Mouse (Mus musculus) MEL (cell line): ENCODE measurements at regions not wholly inside any gene's neighbourhood (a gene's known extent, or its start where the extent isn't known, plus 50 kb on each side); places are given as distances from the start of the nearest gene placed in this dataset.

Experiments used
- CTCF ChIP-seq, 3 experiments: IDR thresholded peaks in 2 of 3; conservative IDR thresholded peaks in 1 of 3; 2 replicates each; pipeline ENCODE4 v1.5.1; 2011 to 2012; ENCODE audit warnings: low read length in 3 of 3, low read depth in 2 of 3, mild to moderate bottlenecking in 2 of 3, improper control_type of control experiment in 1 of 3, inconsistent platforms in 1 of 3, mixed read lengths in 1 of 3, moderate library complexity in 1 of 3; ENCODE audit not compliant: control insufficient read depth in 1 of 3, insufficient read depth in 1 of 3, poor library complexity in 1 of 3, severe bottlenecking in 1 of 3
- EP300 ChIP-seq, 2 experiments: IDR thresholded peaks; 2 replicates each; pipeline ENCODE4 v1.6.1; 2011; ENCODE audit warnings: improper control_type of control experiment in 2 of 2, low read length in 2 of 2, low read depth in 1 of 2, mild to moderate bottlenecking in 1 of 2
- ETS1 ChIP-seq: IDR thresholded peaks from 2 replicates; pipeline ENCODE4 v1.6.1; 2012; ENCODE audit warnings: low read depth, mild to moderate bottlenecking, inconsistent platforms, low read length, improper control_type of control experiment, moderate library complexity
- POLR2A ChIP-seq, 2 experiments: IDR thresholded peaks; 2 replicates each; pipeline ENCODE4 v1.6.1; 2011 to 2012; ENCODE audit warnings: low read length in 2 of 2, mild to moderate bottlenecking in 2 of 2, control low read depth in 1 of 2, improper control_type of control experiment in 1 of 2, low read depth in 1 of 2, moderate library complexity in 1 of 2; ENCODE audit not compliant: control insufficient read depth in 1 of 2, insufficient read depth in 1 of 2, poor library complexity in 1 of 2
- USF1 ChIP-seq: IDR thresholded peaks from 2 replicates; pipeline ENCODE4 v1.6.1; 2014; ENCODE audit warnings: low read depth, mild to moderate bottlenecking, inconsistent platforms, low read length, improper control_type of control experiment, moderate library complexity

DNA sequence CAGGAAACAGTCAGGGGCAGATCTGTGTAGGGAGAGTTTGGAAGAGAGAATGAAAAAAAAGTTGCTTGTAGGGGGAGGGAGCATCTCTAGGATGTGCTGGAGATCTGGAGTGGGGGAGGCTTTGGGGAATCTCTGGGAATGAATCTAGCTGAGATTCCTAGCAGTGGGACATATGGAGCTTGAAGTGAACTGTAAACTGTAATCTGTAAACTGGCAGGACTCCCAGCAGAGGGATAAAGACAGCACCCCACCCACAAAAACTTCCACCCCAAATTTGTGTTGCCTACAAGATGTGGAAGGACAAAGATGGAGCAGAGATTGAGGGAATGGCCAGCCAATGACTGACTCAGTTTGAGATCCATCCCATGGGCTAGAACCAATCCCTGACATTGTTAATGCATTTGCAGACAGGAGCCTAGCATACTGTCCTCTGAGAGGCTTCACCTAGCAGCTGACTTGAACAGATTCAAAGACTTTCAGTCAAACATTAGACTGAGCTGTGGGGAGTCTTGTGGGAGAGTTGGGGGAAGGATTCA, 87.7 kb upstream of the Adam6b start:
- no peak for TF ChIP-seq POLR2A (IDR thresholded peaks at IDR 0.05; ENCODE audit: control insufficient read depth in 1 of 2, insufficient read depth in 1 of 2, low read depth in 1 of 2, low read length in 2 of 2, poor library complexity in 1 of 2)
- TF ChIP-seq EP300 (IDR thresholded peaks at IDR 0.05; ENCODE audit: low read depth in 1 of 2, low read length in 2 of 2) = no peak
- no peak for TF ChIP-seq CTCF (IDR thresholded peaks at IDR 0.05 in 2 of 3, conservative IDR thresholded peaks at IDR 0.05 in 1 of 3; ENCODE audit: control insufficient read depth in 1 of 3, insufficient read depth in 1 of 3, low read depth in 2 of 3, low read length in 3 of 3, poor library complexity in 1 of 3, severe bottlenecking in 1 of 3)
- no peak for TF ChIP-seq ETS1
- no peak for TF ChIP-seq USF1
